Mouse (Mus musculus) retina, postnatal 1 day (tissue): ENCODE measurements at regions not wholly inside any gene's neighbourhood (a gene's known extent, or its start where the extent isn't known, plus 50 kb on each side); places are given as distances from the start of the nearest gene placed in this dataset.

Experiments
- DNase-seq: peaks from one replicate; pipeline ENCODE4 v3.0.0-alpha.2; 2012

DNA sequence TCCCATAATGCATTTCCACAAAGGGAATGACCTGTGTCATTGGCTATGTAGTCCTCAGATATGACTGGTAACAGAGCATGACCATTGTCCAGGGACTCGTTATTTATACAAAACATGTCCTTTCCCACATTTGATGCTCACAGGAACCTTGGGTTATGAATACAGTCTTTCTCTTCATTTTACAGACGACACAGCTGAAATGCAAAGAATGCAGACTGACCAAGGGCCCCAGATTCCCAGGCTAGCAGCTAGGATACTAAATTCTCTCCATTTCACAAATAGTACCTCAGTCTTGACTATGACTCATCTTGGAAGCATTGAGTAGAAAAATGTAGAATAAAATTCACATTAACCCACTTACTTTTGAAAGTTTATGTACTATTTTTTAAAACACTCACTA lies 182.7 kb upstream of the Sox4 start:
- no peak for DNase-seq

GRCm38 (mm10) chr13:29127499-29127898 lies 174.0 kb upstream of the Sox4 start:
- DNase-seq, result no peak

DNA sequence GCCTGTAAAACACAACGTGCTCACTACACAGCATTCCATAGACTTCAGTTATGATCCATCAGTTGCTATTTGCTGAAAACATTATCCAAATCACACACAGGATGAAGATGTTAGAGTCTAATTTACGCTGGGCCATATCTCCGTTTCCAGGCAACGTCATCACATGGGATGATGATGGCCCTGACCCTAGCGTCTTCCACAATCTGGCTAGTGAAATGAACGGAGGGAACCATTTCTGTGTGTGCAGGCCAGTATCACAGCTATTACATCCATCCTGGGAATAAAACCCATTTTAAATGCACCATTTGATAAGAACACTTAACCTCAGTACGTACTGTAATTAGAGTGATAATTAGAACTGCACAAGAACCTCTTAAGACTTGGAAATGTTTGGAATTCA lies 170.0 kb upstream of the Sox4 start:
- no peak for DNase-seq

DNA sequence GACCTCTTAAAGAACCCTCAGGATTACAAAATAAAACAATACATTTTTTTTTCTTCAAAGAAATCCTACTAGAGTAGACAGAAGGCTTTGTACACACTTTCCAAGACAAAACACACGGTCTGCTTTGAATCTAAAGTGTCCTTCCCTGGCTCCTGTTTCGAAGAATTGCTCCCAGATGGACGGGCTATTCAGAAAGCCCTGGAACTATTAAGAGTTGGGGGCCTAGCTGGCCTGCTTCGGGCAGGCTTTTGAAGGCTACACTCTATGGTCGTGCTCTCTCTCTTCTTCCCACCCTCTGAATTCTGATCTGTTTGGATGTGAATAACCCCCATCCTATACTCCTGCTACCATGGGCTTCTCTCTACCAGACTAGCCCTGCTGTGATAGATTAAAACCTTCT lies 167.6 kb upstream of the Sox4 start:
- no peak for DNase-seq

DNA sequence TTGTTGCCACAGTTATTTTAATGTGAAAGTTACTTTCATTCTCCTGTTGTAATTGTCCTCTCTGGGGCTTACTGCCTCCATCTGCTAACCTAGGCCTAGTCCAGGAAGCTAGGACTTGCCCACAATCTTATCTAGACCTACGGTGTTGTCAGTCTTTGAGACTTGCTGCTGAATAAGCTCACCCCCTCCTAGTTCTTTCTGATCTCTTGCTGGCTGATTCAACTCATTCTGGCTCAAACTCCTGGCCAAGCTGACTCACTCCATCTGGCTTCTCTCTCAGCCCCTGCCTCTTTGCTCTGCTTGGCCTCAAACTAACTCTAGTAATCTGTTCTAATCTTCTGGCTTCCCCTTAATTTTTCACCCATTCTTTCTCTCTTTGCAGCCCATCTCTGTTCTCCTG lies 165.8 kb upstream of the Sox4 start:
- no peak for DNase-seq

GRCm38 (mm10) chr13:29114998-29115495 lies 161.5 kb upstream of the Sox4 start:
- DNase-seq, result no peak

DNA sequence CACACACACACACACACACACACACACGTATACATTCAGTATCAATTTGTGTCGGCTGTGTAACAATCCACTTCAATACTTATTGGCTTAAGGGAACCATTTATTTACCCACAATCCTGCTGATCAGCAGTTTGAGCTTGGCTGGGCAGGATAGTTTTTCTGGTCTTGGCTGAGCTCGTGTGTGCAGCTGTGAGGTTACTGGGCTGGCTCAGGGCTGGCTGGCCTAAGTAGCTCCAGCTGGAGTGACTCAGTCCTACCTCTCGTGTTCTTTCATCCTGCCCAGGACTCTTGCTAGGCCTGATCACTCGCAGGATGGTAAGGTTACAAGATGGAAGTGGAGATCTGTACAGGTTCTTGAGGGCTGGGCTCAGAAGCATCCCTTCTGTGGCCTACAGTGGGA lies 156.6 kb upstream of the Sox4 start:
- DNase-seq, result peak; percentile 34

- DNase-seq, result peak; percentile 91
Measured at GRCm38 (mm10) chr13:29109064-29109856, 155.7 kb upstream of the Sox4 start.

GRCm38 (mm10) chr13:29108214-29108613 lies 154.7 kb upstream of the Sox4 start:
- no peak for DNase-seq

GRCm38 (mm10) chr13:29092166-29092565 lies 138.7 kb upstream of the Sox4 start:
- DNase-seq, result no peak

DNA sequence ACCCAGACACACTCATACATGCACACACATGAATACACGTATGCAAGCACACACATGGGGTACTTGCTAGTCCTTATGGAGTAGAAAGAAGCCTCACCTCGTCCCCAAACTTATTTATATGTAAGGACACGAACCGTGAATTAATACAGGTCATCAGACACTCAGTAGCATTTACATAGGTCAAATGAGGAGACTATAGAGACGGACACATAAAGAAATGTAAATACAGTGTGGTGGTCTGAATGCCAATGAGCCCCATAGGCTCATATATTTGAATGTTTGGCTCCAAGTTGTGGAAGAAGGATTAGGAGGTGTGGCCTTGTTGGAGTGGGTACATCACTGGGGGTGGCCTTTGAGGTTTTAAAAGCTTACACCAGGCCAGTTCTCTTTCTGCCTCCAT lies 133.3 kb upstream of the Sox4 start:
- no peak for DNase-seq

- DNase-seq, result no peak
Measured at GRCm38 (mm10) chr13:29081064-29081463, 127.6 kb upstream of the Sox4 start.

DNA sequence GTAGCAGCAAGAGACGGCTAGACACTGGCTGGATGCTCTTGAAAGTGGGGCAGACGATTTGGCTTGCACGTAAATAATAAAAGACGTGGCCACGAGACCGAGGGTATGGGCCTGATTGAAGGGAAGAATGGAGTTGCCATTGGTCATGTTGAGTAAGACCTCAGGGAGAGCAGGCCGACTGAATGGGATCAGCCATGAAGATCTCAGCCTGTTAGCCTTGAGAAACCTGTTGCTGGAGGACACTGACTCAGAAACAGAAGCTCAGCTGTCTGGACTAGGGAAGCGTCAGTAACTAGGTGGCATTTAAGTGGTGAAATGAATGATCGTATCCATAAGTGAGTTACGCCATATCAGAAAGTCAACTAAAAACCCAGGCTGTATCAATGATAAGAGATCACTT lies 126.3 kb upstream of the Sox4 start:
- no peak for DNase-seq

DNA sequence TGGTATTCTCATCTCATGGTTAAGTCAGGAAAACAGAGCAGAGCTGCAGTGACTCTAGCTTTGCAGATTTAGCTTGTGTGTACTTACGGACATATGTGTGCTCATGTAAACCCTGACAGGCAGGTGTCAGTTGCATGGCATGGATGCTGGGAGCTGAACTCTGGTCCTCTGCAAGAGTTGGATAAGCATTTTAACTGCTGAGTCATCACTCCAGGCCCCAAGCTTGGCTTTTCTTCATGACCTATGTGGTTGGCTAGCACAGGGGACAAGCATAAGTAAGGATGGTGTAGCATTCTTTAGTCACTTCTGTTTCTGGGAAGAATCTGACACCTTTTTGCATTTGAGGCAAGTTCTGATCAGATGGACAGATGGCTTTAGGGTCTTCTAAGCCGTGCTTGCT lies 120.1 kb upstream of the Sox4 start:
- no peak for DNase-seq

- no peak for DNase-seq
Measured at GRCm38 (mm10) chr13:29063924-29064323, 110.4 kb upstream of the Sox4 start.

- DNase-seq, result peak; percentile 19
Measured at GRCm38 (mm10) chr13:29058685-29059084, 105.2 kb upstream of the Sox4 start.

GRCm38 (mm10) chr13:29049730-29050129 lies 96.2 kb upstream of the Sox4 start:
- no peak for DNase-seq

- DNase-seq, result no peak
Measured at GRCm38 (mm10) chr13:29048990-29049576, 95.6 kb upstream of the Sox4 start.

- DNase-seq, result no peak
Measured at GRCm38 (mm10) chr13:29044655-29045054, 91.1 kb upstream of the Sox4 start.

- DNase-seq, result no peak
Measured at GRCm38 (mm10) chr13:29040331-29040730, 86.8 kb upstream of the Sox4 start.

DNA sequence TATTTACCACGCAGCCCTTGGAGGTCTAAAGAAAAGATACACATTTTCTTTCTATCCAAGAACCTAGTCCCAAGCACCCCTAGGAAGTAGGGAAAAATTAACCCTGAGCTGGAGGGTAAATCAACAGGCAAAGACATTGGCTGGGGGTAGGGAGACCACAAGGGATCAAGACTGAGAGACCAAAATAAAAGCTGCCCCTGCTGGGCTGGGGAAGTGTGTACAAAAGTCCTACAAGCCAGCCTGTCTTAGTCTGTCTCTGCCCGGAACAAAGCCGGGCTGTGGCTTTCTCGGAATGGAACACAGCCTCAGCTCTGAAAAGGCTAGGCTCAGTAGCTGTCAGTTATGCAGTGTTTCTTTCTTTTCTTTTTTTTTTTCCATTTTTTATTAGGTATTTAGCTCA lies 81.4 kb upstream of the Sox4 start:
- no peak for DNase-seq

DNA sequence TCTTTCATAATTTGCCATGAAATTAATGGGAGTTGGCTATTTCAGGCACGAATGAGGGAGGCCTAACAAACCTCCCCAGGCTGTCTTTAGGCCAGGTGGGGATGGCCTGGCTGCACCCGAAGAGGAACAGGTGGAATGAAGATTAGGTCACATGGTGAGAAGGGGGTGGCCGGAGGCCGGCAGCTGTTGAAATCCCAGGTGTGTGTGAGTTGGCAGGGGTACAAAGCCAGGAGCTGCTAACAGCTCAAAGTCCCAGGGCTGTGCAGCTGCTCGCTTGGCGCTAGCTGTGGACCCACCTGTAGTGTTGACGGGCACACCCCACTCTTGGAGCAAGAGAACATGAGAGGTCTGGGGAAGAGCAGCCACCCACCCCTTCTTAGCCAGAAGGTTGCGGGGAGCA lies 80.9 kb upstream of the Sox4 start:
- no peak for DNase-seq

- DNase-seq, result no peak
Measured at GRCm38 (mm10) chr13:29027146-29027545, 73.6 kb upstream of the Sox4 start.

DNA sequence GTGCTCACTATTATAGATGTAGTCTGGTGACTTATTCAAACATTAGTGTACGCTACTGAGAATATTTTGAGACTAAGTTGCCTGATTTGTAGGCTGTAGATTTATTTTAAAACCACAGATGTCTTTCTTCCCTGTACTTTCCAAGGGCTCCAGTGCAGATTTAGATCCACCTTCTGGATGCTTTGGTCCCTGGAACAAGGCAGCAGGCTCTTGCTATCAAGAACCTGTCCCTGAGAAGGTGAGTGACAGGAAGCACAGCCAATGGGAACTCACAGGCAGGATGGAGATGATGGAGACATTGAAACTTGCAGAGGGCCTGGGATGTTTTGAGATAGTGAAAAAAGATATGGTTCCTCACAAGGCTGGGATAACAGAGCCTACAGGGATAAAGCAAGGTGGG lies 70.0 kb upstream of the Sox4 start:
- DNase-seq, result no peak

DNA sequence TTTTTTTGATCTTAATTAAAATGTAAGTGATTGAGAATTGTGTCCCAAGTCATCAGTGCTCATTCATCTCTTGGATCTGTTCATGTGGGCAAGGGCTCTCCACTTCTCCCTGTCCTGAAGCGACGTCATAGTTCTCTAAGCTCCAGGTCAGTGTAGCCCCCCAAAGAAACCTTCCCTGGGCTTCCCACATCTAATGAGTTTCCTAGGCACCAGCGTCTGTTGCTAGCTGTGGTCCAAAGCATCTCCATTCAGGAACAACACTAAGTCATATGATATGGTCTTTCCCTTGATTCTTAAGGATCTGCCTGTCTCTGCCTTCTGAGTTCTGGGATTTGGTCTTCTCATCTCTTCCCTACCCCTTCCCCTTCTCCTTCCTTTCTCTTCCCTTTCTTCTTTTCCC lies 66.3 kb upstream of the Sox4 start:
- DNase-seq, result no peak
